Mouse (Mus musculus) limb, embryonic 13.5 days (tissue): ENCODE results near the gene Svep1. TPM values are rescaled to one million over a fixed set of nuclear protein-coding genes. Genes with fewer than 3 reads are reported as not detected.

Experiments used
- ATAC-seq: fragments of 200-750 bp; cut with Nextera tagmentation; 2 replicates; pipeline ENCODE4 v1.8.0; 2017; ENCODE audit warnings: low read depth, moderate number of reproducible peaks, moderate TSS enrichment; ENCODE audit not compliant: low FRiP score
- H3K27ac ChIP-seq: fragments of 300-500 bp; sonication (generic); 2 replicates; pipeline ENCODE4 v1.5.1; 2015; ENCODE audit warnings: inconsistent platforms, mild to moderate bottlenecking, moderate library complexity
- H3K27me3 ChIP-seq: fragments of 300-500 bp; sonication (generic); 2 replicates; pipeline ENCODE4 v1.6.1; 2015; ENCODE audit warnings: mild to moderate bottlenecking, inconsistent platforms
- H3K36me3 ChIP-seq: fragments of 300-500 bp; sonication (generic); 2 replicates; pipeline ENCODE4 v1.6.1; 2015; ENCODE audit warnings: inconsistent platforms, mild to moderate bottlenecking, moderate library complexity
- H3K4me1 ChIP-seq: fragments of 300-500 bp; sonication (generic); 2 replicates; pipeline ENCODE4 v1.6.1; 2015; ENCODE audit warnings: inconsistent platforms
- H3K4me2 ChIP-seq: fragments of 300-500 bp; sonication (generic); replicated peaks from 2 replicates; pipeline ENCODE4 v1.6.1; 2015; ENCODE audit warnings: inconsistent platforms, mild to moderate bottlenecking, moderate library complexity
- H3K4me3 ChIP-seq: fragments of 300-500 bp; sonication (generic); 2 replicates; pipeline ENCODE4 v1.5.1; 2015; ENCODE audit warnings: moderate library complexity, mild to moderate bottlenecking, inconsistent platforms
- H3K9ac ChIP-seq: fragments of 300-500 bp; sonication (generic); 2 replicates; pipeline ENCODE4 v1.6.1; 2015; ENCODE audit warnings: mild to moderate bottlenecking, inconsistent platforms
- H3K9me3 ChIP-seq: fragments of 300-500 bp; sonication (generic); 2 replicates; pipeline ENCODE4 v1.6.1; 2016; ENCODE audit warnings: inconsistent platforms
- WGBS: fragments of 180-500 bp; shearing (Covaris S2); methylation state at CpG from one replicate; pipeline ENCODE4 v1.1.7; 2015; 5-methylcytosine and 5-hydroxymethylcytosine counted together
- polyA plus RNA-seq: library from polyadenylated mRNA; unstranded; fragments of >200 nt; fragmentation: Nextera tagmentation; extraction: Ambion mirVana; gene quantifications from 2 replicates; pipeline ENCODE4 v1.2.1, GENCODE M21; 2015

Svep1 gene
- 6.1 and 6.3 TPM in 2 replicates for polyA plus RNA-seq

GRCm38 (mm10) chr4:58206115-58206945 is at the start of gene Svep1:
Gene Svep1 (minus strand): TSS chr4:58206859.
- H3K4me2 ChIP-seq = peak within 1 kb of the TSS; percentile 98

GRCm38 (mm10) chr4:58253410-58253809 is 46.8 kb upstream of the Svep1 start:
- Histone ChIP-seq H3K9ac (no peak overlapping the region), H3K4me3 (no peak overlapping the region), H3K4me1 (no peaks in the 10 kb centered on the region), H3K27ac (no peak overlapping the region), H3K4me2 (no peak overlapping the region), H3K9me3 (no peaks in the 10 kb centered on the region), H3K36me3 (no peaks in the 10 kb centered on the region), H3K27me3 (no peaks in the 10 kb centered on the region)
- ATAC-seq = no peak
- WGBS = 28% methylated on average over 5 of the region's 5 CpGs

More at GRCm38 (mm10) chr4:58206115-58206945, at the start of gene Svep1:
- peak; percentile 66 for ATAC-seq
- Histone ChIP-seq H3K4me1 (peaks cover 30% of the 10 kb centered on the region), H3K9me3 (no peaks in the 10 kb centered on the region), H3K27ac (peak within 1 kb of the TSS; percentile 83), H3K9ac (peak within 1 kb of the TSS; percentile 78), H3K4me3 (peak within 1 kb of the TSS; percentile 65), H3K27me3 (peaks cover 11% of the 10 kb centered on the region; the same call in 1 of the 2 replicates), H3K36me3 (no peaks in the 10 kb centered on the region)
- WGBS = under 1% methylated on average over 47 of the region's 47 CpGs

- no peak for ATAC-seq
- no peaks in the 10 kb centered on the region for H3K36me3 ChIP-seq
- no peaks in the 10 kb centered on the region for H3K4me1 ChIP-seq
- WGBS = 90% methylated on average over 3 of the region's 3 CpGs
- no peak overlapping the region for H3K27ac ChIP-seq
- H3K27me3 ChIP-seq = no peaks in the 10 kb centered on the region
- H3K4me3 ChIP-seq = no peak overlapping the region
- H3K9me3 ChIP-seq = no peaks in the 10 kb centered on the region
- no peak overlapping the region for H3K9ac ChIP-seq
- H3K4me2 ChIP-seq = no peak overlapping the region
Measured at GRCm38 (mm10) chr4:58252381-58252780, 45.7 kb upstream of the Svep1 start.

- no peaks in the 10 kb centered on the region for H3K9me3 ChIP-seq
- 100% methylated on average over 1 of the region's 1 CpGs for WGBS
Measured at GRCm38 (mm10) chr4:58245544-58245943, 38.9 kb upstream of the Svep1 start.

GRCm38 (mm10) chr4:58240416-58240815 is 33.8 kb upstream of the Svep1 start:
- H3K9me3 ChIP-seq = no peaks in the 10 kb centered on the region; the same call in 1 of the 2 replicates
- 73% methylated on average over 7 of the region's 7 CpGs for WGBS
- no peaks in the 10 kb centered on the region for H3K36me3 ChIP-seq
- H3K4me2 ChIP-seq = no peak overlapping the region
- ATAC-seq = no peak
- H3K4me3 ChIP-seq = no peak overlapping the region
- no peak overlapping the region for H3K27ac ChIP-seq
- H3K4me1 ChIP-seq = no peaks in the 10 kb centered on the region
- no peak overlapping the region for H3K9ac ChIP-seq
- H3K27me3 ChIP-seq = no peaks in the 10 kb centered on the region

More at GRCm38 (mm10) chr4:58245544-58245943, 38.9 kb upstream of the Svep1 start:
- Histone ChIP-seq H3K9ac (no peak overlapping the region), H3K4me3 (no peak overlapping the region), H3K27me3 (no peaks in the 10 kb centered on the region), H3K4me2 (no peak overlapping the region), H3K27ac (no peak overlapping the region), H3K4me1 (no peaks in the 10 kb centered on the region), H3K36me3 (no peaks in the 10 kb centered on the region)
- ATAC-seq = no peak

GRCm38 (mm10) chr4:58235828-58236227 is 29.2 kb upstream of the Svep1 start:
- no peak overlapping the region for H3K4me2 ChIP-seq
- 0 out of 2 replicates have a peak, but pooled peaks cover 4% of the 10 kb centered on the region for H3K4me1 ChIP-seq
- 45% methylated on average over 6 of the region's 6 CpGs for WGBS
- no peak overlapping the region for H3K4me3 ChIP-seq
- H3K9me3 ChIP-seq = no peaks in the 10 kb centered on the region; the same call in 1 of the 2 replicates
- H3K27me3 ChIP-seq = no peaks in the 10 kb centered on the region
- H3K36me3 ChIP-seq = no peaks in the 10 kb centered on the region
- H3K27ac ChIP-seq = no peak overlapping the region
- ATAC-seq = no peak
- H3K9ac ChIP-seq = no peak overlapping the region

GRCm38 (mm10) chr4:58223499-58223898 is 16.8 kb upstream of the Svep1 start:
- Histone ChIP-seq H3K36me3 (no peaks in the 10 kb centered on the region), H3K27ac (no peak overlapping the region), H3K9me3 (no peaks in the 10 kb centered on the region), H3K4me2 (no peak overlapping the region), H3K4me3 (no peak overlapping the region), H3K4me1 (no peaks in the 10 kb centered on the region), H3K9ac (no peak overlapping the region), H3K27me3 (no peaks in the 10 kb centered on the region)
- no peak for ATAC-seq
- 80% methylated on average over 2 of the region's 2 CpGs for WGBS

- Histone ChIP-seq H3K27ac (no peak overlapping the region), H3K4me1 (peaks cover 16% of the 10 kb centered on the region), H3K4me3 (no peak overlapping the region), H3K9ac (no peak overlapping the region), H3K9me3 (no peaks in the 10 kb centered on the region), H3K36me3 (no peaks in the 10 kb centered on the region), H3K27me3 (peaks cover 2% of the 10 kb centered on the region; the same call in 1 of the 2 replicates), H3K4me2 (no peak overlapping the region)
- ATAC-seq = no peak
- 72% methylated on average over 6 of the region's 6 CpGs for WGBS
Measured at GRCm38 (mm10) chr4:58211374-58211773, 4.7 kb upstream of the Svep1 start.

- H3K27me3 ChIP-seq = peaks cover 6% of the 10 kb centered on the region; the same call in 1 of the 2 replicates
- ATAC-seq = no peak
- H3K27ac ChIP-seq = no peak overlapping the region
- no peaks in the 10 kb centered on the region for H3K36me3 ChIP-seq
- no peaks in the 10 kb centered on the region for H3K9me3 ChIP-seq
- WGBS = 54% methylated on average over 5 of the region's 5 CpGs
- H3K4me2 ChIP-seq = no peak overlapping the region
- H3K4me1 ChIP-seq = peaks cover 18% of the 10 kb centered on the region
- no peak overlapping the region for H3K9ac ChIP-seq
- no peak overlapping the region for H3K4me3 ChIP-seq
Measured at GRCm38 (mm10) chr4:58210557-58211090, 4.0 kb upstream of the Svep1 start.

GRCm38 (mm10) chr4:58205750-58206114 is 927 bp downstream of the Svep1 start:
- 0 out of 2 replicates have a peak, but pooled peaks have one; percentile 7 for ATAC-seq
- H3K36me3 ChIP-seq = no peaks in the 10 kb centered on the region
- H3K9me3 ChIP-seq = no peaks in the 10 kb centered on the region
- H3K4me3 ChIP-seq = peak overlapping the region; percentile 65
- WGBS = under 1% methylated on average over 31 of the region's 31 CpGs
- peak overlapping the region; percentile 98 for H3K4me2 ChIP-seq
- peaks cover 30% of the 10 kb centered on the region for H3K4me1 ChIP-seq
- peaks cover 11% of the 10 kb centered on the region; the same call in 1 of the 2 replicates for H3K27me3 ChIP-seq
- H3K9ac ChIP-seq = peak overlapping the region; percentile 78
- H3K27ac ChIP-seq = peak overlapping the region; percentile 83

GRCm38 (mm10) chr4:58201703-58202102 is 5.0 kb downstream of the Svep1 start:
- Histone ChIP-seq H3K9me3 (no peaks in the 10 kb centered on the region), H3K4me1 (peaks cover 21% of the 10 kb centered on the region), H3K27me3 (peaks cover 9% of the 10 kb centered on the region; the same call in 1 of the 2 replicates), H3K36me3 (no peaks in the 10 kb centered on the region), H3K4me2 (no peak overlapping the region), H3K9ac (no peak overlapping the region), H3K27ac (no peak overlapping the region), H3K4me3 (no peak overlapping the region)
- WGBS = 88% methylated on average over 2 of the region's 2 CpGs
- no peak for ATAC-seq

GRCm38 (mm10) chr4:58200826-58201225 is 5.8 kb downstream of the Svep1 start:
- WGBS = 73% methylated on average over 4 of the region's 4 CpGs
- H3K27ac ChIP-seq = no peak overlapping the region
- peaks cover 6% of the 10 kb centered on the region; the same call in 1 of the 2 replicates for H3K27me3 ChIP-seq

More at GRCm38 (mm10) chr4:58200826-58201225, 5.8 kb downstream of the Svep1 start:
- H3K9me3 ChIP-seq = peaks cover 2% of the 10 kb centered on the region; the same call in 1 of the 2 replicates
- H3K36me3 ChIP-seq = peaks cover 5% of the 10 kb centered on the region
- no peak overlapping the region for H3K9ac ChIP-seq
- H3K4me2 ChIP-seq = no peak overlapping the region
- H3K4me1 ChIP-seq = peaks cover 18% of the 10 kb centered on the region
- ATAC-seq = no peak
- H3K4me3 ChIP-seq = no peak overlapping the region
